Mouse (Mus musculus): ENCODE measurements around the gene Arl6ip5. TPM values are rescaled to one million over a fixed set of nuclear protein-coding genes. Genes with fewer than 3 reads are reported as not detected.

The Arl6ip5 gene
- 72.7 TPM for polyA plus RNA-seq (2014; fragmentation: Illumina TruSeq; extraction: RNeasy Lipid Tissue Mini Kit (QIAGEN cat#74804); ENCODE audit: low read depth, low replicate concordance)

DNA sequence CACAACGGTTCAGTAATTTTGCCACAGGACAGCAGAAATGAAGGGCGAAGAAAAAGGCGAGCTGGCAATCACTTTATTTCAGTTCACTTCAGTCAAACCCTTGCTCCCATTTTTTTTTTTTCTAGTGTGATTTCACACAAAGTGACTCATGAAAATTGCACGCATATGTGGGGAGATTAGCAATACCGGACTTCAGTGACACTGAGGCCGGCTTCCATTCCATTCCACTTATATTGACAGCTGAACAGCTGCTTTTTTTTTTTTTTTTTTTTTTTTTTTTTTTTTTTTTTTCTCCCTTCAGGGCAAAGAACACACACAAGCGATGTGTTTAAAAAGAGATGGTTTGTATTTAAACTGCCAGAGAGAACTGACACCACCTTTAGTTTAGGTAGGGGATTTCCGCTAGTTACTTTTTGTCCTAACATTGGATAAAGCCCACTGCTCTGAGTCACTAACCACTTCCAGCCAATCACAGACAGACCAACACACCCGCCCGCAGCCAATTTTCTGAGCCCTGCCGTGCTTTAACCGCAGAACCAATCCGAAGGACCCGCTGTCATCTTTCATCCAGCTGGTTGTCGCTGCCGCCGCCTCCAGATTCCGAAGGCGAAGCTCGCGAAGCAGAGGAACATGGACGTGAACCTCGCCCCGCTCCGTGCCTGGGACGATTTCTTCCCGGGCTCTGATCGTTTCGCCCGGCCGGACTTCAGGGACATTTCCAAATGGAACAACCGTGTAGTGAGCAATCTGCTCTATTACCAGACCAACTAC lies at the start of gene Arl6ip5:
TSS of gene Arl6ip5 (plus strand) at position 499 of the 771 bp plus-strand sequence.

DNA sequence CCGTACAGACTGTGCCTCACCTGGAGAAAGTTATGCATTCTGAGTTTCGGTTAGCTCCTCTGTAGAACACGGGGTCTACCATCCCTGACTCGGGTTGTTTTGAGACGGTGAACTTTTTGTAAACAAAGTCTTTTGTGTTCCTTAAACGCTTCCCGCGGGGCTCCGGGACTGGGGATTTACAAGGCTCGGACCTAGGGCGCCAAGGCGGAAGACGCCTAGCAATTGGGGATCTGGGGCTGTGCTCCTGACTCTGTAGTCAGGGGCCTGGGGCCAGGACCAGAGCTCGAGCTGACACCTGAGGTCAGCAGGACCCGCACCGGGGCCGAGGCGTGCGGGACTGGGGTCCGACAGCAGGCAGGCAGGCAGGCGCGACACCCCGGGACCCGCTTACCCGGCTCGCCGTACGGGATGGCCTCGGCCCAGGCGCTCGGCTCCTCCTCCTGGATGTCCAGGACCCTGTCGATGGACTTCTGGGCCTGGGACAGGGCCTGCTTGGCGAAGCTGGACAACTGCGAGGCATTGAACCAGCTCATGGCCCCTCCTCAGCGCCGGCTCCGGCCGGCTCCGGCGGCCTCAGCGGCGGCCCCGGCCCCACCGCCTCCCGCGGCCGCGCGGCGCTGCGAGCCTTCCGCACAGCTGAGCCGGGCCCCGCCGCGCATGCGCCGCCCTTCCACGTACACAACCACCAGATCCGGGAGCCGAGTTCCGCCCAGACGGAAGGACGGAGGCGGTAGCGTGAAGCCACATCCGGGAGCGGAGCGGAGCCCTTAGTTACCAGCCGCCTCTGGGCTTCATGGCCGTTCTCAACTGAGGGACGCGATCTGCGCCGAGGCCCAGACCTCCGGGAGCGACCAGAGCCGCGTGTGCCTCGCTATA lies 31.8 kb upstream of the Arl6ip5 start, which contains the start of gene Tmf1:
TSS of gene Tmf1 (minus strand) at position 632 of the 876 bp plus-strand sequence.

DNA sequence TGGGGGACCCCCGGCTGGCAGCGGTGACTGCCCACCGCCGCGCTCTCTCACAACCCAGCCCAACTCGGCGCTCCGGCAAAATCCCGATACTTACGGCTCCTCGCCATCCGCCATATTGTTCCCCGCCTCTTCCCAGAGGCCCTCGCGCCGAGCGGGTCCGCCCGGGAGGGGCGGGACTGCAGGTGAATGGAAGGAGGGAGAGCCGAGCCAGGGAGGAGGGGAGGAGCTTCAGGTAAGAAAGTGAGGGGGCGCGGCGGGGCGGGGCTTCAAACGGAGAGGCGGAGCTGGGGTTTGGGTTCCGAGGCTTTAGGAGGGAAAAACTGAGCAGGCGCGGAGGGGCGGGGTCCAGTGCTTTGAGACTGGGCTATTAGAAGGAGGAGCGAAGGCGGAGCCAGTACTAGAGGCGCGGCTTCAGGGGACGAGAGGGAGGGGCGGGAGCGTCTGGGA lies 5.0 kb upstream of the Arl6ip5 start, which contains the start of gene Uba3:
TSS of gene Uba3 (minus strand) at position 209 of the 447 bp plus-strand sequence.

DNA sequence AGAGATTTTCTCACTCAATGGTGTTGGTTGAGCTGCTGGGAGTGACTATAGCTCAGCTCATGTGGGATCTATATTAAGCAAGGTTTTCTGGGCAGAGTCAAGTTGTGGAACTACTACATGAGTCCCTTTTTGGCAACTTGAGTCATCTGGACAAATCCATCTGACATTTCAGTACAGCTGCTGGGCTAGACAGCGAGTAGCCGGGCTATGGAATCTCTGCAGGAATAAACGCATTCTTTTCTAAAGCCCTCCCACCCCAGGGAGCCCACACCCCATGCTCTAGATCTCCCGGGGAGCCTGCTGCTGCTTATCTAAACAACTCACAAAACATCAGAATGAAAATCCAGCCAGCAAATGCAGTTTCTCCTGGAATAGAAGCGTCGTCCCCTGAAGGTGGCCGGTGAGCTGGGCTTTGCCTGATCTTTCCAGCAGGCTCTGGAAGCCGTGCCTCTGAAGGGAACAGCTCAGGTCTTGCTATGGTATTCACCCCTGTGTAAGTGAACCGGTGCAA lies 42.3 kb downstream of the Arl6ip5 start, which contains the start of gene Lmod3:
TSS of gene Lmod3 (minus strand) at position 49 of the 511 bp plus-strand sequence.

Other genes with a start within 250 kb of the Arl6ip5 start
- gene Fam19a4, start 150.3 kb upstream of the Arl6ip5 start, polyA plus RNA-seq (2014; fragmentation: Illumina TruSeq; extraction: RNeasy Lipid Tissue Mini Kit (QIAGEN cat#74804); ENCODE audit: low read depth, low replicate concordance), result not detected
- gene Eogt, start 61.5 kb upstream of the Arl6ip5 start, polyA plus RNA-seq (2014; fragmentation: Illumina TruSeq; extraction: RNeasy Lipid Tissue Mini Kit (QIAGEN cat#74804); ENCODE audit: low read depth, low replicate concordance), result 12.0 TPM
- 23.9 TPM for gene Tmf1, start 31.6 kb upstream of the Arl6ip5 start, polyA plus RNA-seq (2014; fragmentation: Illumina TruSeq; extraction: RNeasy Lipid Tissue Mini Kit (QIAGEN cat#74804); ENCODE audit: low read depth, low replicate concordance)
- gene Uba3, start 5.0 kb upstream of the Arl6ip5 start, polyA plus RNA-seq (2014; fragmentation: Illumina TruSeq; extraction: RNeasy Lipid Tissue Mini Kit (QIAGEN cat#74804); ENCODE audit: low read depth, low replicate concordance), result 43.9 TPM
- gene Lmod3, start 42.1 kb downstream of the Arl6ip5 start, polyA plus RNA-seq (2014; fragmentation: Illumina TruSeq; extraction: RNeasy Lipid Tissue Mini Kit (QIAGEN cat#74804); ENCODE audit: low read depth, low replicate concordance), result not detected